Mouse (Mus musculus): ENCODE results near the gene Zbtb12. TPM values are rescaled to one million over a fixed set of nuclear protein-coding genes. Genes with fewer than 3 reads are reported as not detected.

Gene Zbtb12
- total RNA-seq, 1 experiment = 9.4 TPM

DNA sequence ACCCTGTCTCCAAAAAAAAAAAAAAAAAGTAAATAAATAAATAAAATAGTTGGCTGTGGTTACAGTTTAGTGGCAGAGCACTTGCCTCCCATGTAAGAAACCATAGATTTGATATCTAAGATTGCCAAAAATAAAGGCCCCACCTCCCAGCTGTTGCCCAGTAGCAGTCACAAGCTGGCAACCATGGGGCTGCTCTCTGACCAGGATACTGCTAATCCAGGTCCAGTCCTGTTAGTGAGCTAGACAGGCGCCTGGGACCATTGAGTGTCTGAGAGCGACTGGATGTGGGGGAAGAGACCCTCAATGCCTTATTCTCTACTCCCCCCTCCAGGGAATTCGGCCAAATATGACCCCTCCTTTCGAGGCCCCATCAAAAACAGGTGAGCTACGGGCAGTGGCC lies 37.0 kb downstream of the Zbtb12 start:
- DNase-seq (ENCODE audit: low read depth, low spot score) = no peak
- no peak overlapping the region for H3K4me3 ChIP-seq (ENCODE audit: insufficient read depth in 1 of 2, low read depth in 1 of 2, low read length in 2 of 2, poor library complexity in 1 of 2, severe bottlenecking in 1 of 2)
- in situ Hi-C loops (cut with MboI; ENCODE audit: low sequenced_read_pairs in 2 of 2, unreplicated experiment in 2 of 2) = no loop called here
- peaks cover 4 to 13% of the 10 kb centered on the region in 2 experiments; a peak in 2 of 4 replicates for H3K4me1 ChIP-seq (ENCODE audit: control insufficient read depth in 2 of 2, insufficient read depth in 2 of 2, low read length in 2 of 2, poor library complexity in 1 of 2)
- no peak for TF ChIP-seq ZC3H11A (IDR thresholded peaks at IDR 0.05; ENCODE audit: borderline replicate concordance, low read depth, low read length)
- no peak for TF ChIP-seq HCFC1 (IDR thresholded peaks at IDR 0.05; ENCODE audit: borderline replicate concordance, insufficient read depth, low read length)
- no peak for TF ChIP-seq ZNF384 (IDR thresholded peaks at IDR 0.05; ENCODE audit: low read depth, low read length)
- TF ChIP-seq MAFK (IDR thresholded peaks at IDR 0.05; ENCODE audit: insufficient read depth, low read depth, low read length) = no peak
- TF ChIP-seq CHD2 (IDR thresholded peaks at IDR 0.05; ENCODE audit: low read depth, low read length) = no peak
- no peak overlapping the region for H3K27ac ChIP-seq (ENCODE audit: insufficient read depth, low read depth, low read length, poor library complexity, severe bottlenecking)
- H3K36me3 ChIP-seq (ENCODE audit: control insufficient read depth, insufficient read depth, low read length, poor library complexity, severe bottlenecking) = peaks cover 22% of the 10 kb centered on the region
- no peaks in the 10 kb centered on the region for H3K9me3 ChIP-seq (ENCODE audit: control insufficient read depth, insufficient read depth, low read depth, low read length)
- no peak overlapping the region for H3K9ac ChIP-seq (ENCODE audit: insufficient read depth, low read depth, low read length, poor library complexity, severe bottlenecking)

DNA sequence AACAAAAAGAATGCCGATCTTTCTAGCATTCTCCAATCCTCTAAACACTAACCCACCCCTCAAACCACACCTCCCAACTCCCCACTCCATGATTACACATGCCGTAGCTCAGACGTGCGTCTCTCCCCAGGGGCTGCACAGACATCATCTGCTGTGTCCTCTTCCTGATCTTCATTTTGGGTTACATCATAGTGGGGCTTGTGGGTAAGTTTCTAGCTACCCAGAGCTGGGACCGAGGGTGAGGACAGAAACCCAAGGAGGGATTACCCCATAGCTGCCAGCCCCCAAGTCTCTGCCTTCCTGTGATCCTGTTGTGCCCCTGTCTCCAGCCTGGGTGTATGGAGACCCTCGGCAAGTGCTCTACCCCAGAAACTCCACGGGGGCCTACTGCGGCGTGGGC lies 37.9 kb downstream of the Zbtb12 start:
- H3K9me3 ChIP-seq (ENCODE audit: control insufficient read depth, insufficient read depth, low read depth, low read length) = no peaks in the 10 kb centered on the region
- H3K36me3 ChIP-seq (ENCODE audit: control insufficient read depth, insufficient read depth, low read length, poor library complexity, severe bottlenecking) = peaks cover 18% of the 10 kb centered on the region
- peak overlapping the region; percentile 11; the same call in 1 of the 2 replicates for H3K9ac ChIP-seq (ENCODE audit: insufficient read depth, low read depth, low read length, poor library complexity, severe bottlenecking)
- no peak overlapping the region for H3K27ac ChIP-seq (ENCODE audit: insufficient read depth, low read depth, low read length, poor library complexity, severe bottlenecking)
- H3K4me3 ChIP-seq (ENCODE audit: insufficient read depth in 1 of 2, low read depth in 1 of 2, low read length in 2 of 2, poor library complexity in 1 of 2, severe bottlenecking in 1 of 2) = peak overlapping the region in 1 of 2 experiments; percentile 8; a peak in 1 of 4 replicates
- peaks cover 2 to 9% of the 10 kb centered on the region in 2 experiments; a peak in 1 of 4 replicates for H3K4me1 ChIP-seq (ENCODE audit: control insufficient read depth in 2 of 2, insufficient read depth in 2 of 2, low read length in 2 of 2, poor library complexity in 1 of 2)
- in situ Hi-C loops (cut with MboI; ENCODE audit: low sequenced_read_pairs in 2 of 2, unreplicated experiment in 2 of 2) = no loop called here
- no peak for DNase-seq (ENCODE audit: low read depth, low spot score)
- no peak for TF ChIP-seq HCFC1 (IDR thresholded peaks at IDR 0.05; ENCODE audit: borderline replicate concordance, insufficient read depth, low read length)
- no peak for TF ChIP-seq MAFK (IDR thresholded peaks at IDR 0.05; ENCODE audit: insufficient read depth, low read depth, low read length)
- no peak for TF ChIP-seq CHD2 (IDR thresholded peaks at IDR 0.05; ENCODE audit: low read depth, low read length)
- no peak for TF ChIP-seq ZC3H11A (IDR thresholded peaks at IDR 0.05; ENCODE audit: borderline replicate concordance, low read depth, low read length)
- TF ChIP-seq ZNF384 (IDR thresholded peaks at IDR 0.05; ENCODE audit: low read depth, low read length) = no peak

DNA sequence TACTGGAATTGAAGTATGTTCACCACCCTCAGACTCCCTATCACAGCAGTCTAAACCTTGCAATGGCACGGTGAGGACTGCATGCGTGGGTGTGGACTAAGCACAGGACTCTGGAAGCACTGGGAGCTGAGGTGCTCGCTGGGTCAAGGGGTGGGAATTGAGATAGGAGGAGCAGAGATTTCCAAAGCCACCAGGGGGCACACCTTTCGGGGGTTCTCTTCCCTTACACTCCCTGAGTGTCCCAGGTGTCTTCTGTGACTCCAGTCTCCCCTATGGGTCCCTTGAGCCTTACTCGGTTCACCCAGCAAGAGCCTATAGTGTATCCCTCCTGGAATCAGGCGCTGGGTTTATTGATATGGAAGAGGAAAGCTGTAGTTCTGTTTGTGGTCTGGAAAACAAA lies 43.7 kb downstream of the Zbtb12 start:
- in situ Hi-C loops (cut with MboI; ENCODE audit: low sequenced_read_pairs in 2 of 2, unreplicated experiment in 2 of 2) = no loop called here
- H3K27ac ChIP-seq (ENCODE audit: insufficient read depth, low read depth, low read length, poor library complexity, severe bottlenecking) = no peak overlapping the region
- H3K9ac ChIP-seq (ENCODE audit: insufficient read depth, low read depth, low read length, poor library complexity, severe bottlenecking) = no peak overlapping the region
- no peaks in the 10 kb centered on the region for H3K36me3 ChIP-seq (ENCODE audit: control insufficient read depth, insufficient read depth, low read length, poor library complexity, severe bottlenecking)
- DNase-seq (ENCODE audit: low read depth, low spot score) = no peak
- TF ChIP-seq ZC3H11A (IDR thresholded peaks at IDR 0.05; ENCODE audit: borderline replicate concordance, low read depth, low read length) = no peak
- no peak for TF ChIP-seq CHD2 (IDR thresholded peaks at IDR 0.05; ENCODE audit: low read depth, low read length)
- no peak for TF ChIP-seq MAFK (IDR thresholded peaks at IDR 0.05; ENCODE audit: insufficient read depth, low read depth, low read length)
- TF ChIP-seq ZNF384 (IDR thresholded peaks at IDR 0.05; ENCODE audit: low read depth, low read length) = no peak
- no peaks in the 10 kb centered on the region for H3K9me3 ChIP-seq (ENCODE audit: control insufficient read depth, insufficient read depth, low read depth, low read length)
- no peak overlapping the region for H3K4me3 ChIP-seq (ENCODE audit: insufficient read depth in 1 of 2, low read depth in 1 of 2, low read length in 2 of 2, poor library complexity in 1 of 2, severe bottlenecking in 1 of 2)
- H3K4me1 ChIP-seq (ENCODE audit: control insufficient read depth in 2 of 2, insufficient read depth in 2 of 2, low read length in 2 of 2, poor library complexity in 1 of 2) = peaks cover 2% of the 10 kb centered on the region in 2 experiments; a peak in 1 of 4 replicates

DNA sequence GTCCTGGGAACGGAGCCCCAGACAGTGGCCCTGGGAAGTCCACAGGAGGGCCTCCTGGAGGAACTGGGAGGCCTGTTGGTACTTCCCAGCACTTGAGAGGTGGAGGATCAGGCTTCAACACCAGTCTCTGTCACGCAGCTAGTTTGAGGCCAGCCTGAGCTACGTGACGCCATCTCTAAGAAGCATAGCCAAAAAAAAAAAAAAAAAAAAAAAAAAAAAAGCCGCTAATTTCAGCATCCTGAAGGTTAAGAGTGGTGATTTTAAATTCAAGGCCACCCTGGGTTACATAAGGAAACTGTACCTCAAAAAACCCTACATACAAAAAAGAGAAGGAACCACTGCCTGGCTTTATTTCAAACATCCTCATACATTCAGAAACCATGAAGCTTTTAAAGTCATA lies 45.0 kb downstream of the Zbtb12 start:
- 0 out of 2 replicates have a peak, but pooled peaks have one; percentile 40 for TF ChIP-seq ZNF384 (IDR thresholded peaks at IDR 0.05; ENCODE audit: low read depth, low read length)
- TF ChIP-seq ZC3H11A (IDR thresholded peaks at IDR 0.05; ENCODE audit: borderline replicate concordance, low read depth, low read length) = no peak
- H3K27ac ChIP-seq (ENCODE audit: insufficient read depth, low read depth, low read length, poor library complexity, severe bottlenecking) = no peak overlapping the region
- H3K36me3 ChIP-seq (ENCODE audit: control insufficient read depth, insufficient read depth, low read length, poor library complexity, severe bottlenecking) = no peaks in the 10 kb centered on the region
- in situ Hi-C loops (cut with MboI; ENCODE audit: low sequenced_read_pairs in 2 of 2, unreplicated experiment in 2 of 2) = no loop called here
- no peak overlapping the region for H3K9ac ChIP-seq (ENCODE audit: insufficient read depth, low read depth, low read length, poor library complexity, severe bottlenecking)
- no peak for DNase-seq (ENCODE audit: low read depth, low spot score)
- no peak overlapping the region for H3K4me3 ChIP-seq (ENCODE audit: insufficient read depth in 1 of 2, low read depth in 1 of 2, low read length in 2 of 2, poor library complexity in 1 of 2, severe bottlenecking in 1 of 2)
- no peaks in the 10 kb centered on the region for H3K9me3 ChIP-seq (ENCODE audit: control insufficient read depth, insufficient read depth, low read depth, low read length)
- peaks cover 0 to 10% of the 10 kb centered on the region in 2 experiments; a peak in 2 of 4 replicates for H3K4me1 ChIP-seq (ENCODE audit: control insufficient read depth in 2 of 2, insufficient read depth in 2 of 2, low read length in 2 of 2, poor library complexity in 1 of 2)

Measured in ES-E14 (cell line).